Mouse (Mus musculus) E14TG2a.4 (cell line): Measurements from ENCODE around the gene Dpf3.

Source experiments
- H3K27me3 ChIP-seq: 2 replicates; pipeline ENCODE4 v1.6.1; 2014; ENCODE audit warnings: low read length, control low read depth; ENCODE audit not compliant: insufficient read depth
- H3K36me3 ChIP-seq: 2 replicates; pipeline ENCODE4 v1.6.1; 2014; ENCODE audit warnings: low read length, control low read depth; ENCODE audit not compliant: insufficient read depth
- H3K4me1 ChIP-seq: replicated peaks from 2 replicates; pipeline ENCODE4 v1.6.1; 2014; ENCODE audit warnings: low read depth, low read length, control low read depth
- H3K4me3 ChIP-seq: replicated peaks from 2 replicates; pipeline ENCODE4 v1.5.1; 2014; ENCODE audit warnings: mild to moderate bottlenecking, low read length
- H3K9me3 ChIP-seq: 2 replicates; pipeline ENCODE4 v1.6.1; 2014; ENCODE audit warnings: low read length, control low read depth
- CTCF ChIP-seq: conservative IDR thresholded peaks from 2 replicates; pipeline ENCODE4 v1.5.1; 2014; ENCODE audit warnings: low read length
- NANOG ChIP-seq: IDR thresholded peaks from 2 replicates; pipeline ENCODE4 v1.6.1; 2014; ENCODE audit warnings: borderline replicate concordance, low read length, mixed read lengths
- POU5F1 ChIP-seq: IDR thresholded peaks from 2 replicates; pipeline ENCODE4 v1.6.1; 2014; ENCODE audit warnings: low read length, borderline replicate concordance

The Dpf3 gene

DNA sequence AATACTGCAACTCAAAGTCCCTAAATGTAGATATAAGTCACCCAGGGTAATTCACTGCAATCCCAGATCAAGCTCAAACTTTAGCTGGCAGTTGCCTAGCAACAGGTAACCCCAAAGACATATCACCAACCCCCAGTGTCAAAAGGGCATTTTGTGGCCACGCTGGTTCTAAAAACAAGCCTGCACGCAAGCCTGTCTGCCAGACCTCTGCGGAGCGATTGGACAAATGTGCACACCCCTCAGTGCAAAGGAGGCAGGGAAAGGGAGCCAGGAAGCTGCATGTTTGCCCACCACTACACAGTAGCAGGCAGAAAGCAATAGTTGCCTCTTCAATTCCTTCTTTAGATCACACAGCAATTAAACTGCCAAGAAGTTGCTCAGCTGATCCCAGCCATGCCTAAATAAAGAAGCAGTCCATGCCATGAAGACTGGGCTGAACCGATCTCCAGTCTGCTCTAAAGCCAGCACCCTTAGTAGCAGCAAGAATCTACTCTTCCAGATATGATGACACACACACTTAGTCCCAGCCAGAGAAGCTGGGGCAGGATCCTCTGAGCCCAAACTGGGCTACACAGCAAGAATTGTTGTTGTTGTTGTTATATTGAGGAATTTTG, 13.4 kb downstream of the Dpf3 start:
- Histone ChIP-seq H3K36me3 (no peaks in the 10 kb centered on the region), H3K4me3 (no peak overlapping the region), H3K4me1 (no peaks in the 10 kb centered on the region), H3K27me3 (peaks cover 29% of the 10 kb centered on the region), H3K9me3 (no peaks in the 10 kb centered on the region)
- no peak for TF ChIP-seq NANOG
- TF ChIP-seq CTCF = no peak
- TF ChIP-seq POU5F1 = no peak

- Histone ChIP-seq H3K36me3 (no peaks in the 10 kb centered on the region), H3K9me3 (no peaks in the 10 kb centered on the region), H3K27me3 (peaks cover 24% of the 10 kb centered on the region), H3K4me1 (no peaks in the 10 kb centered on the region), H3K4me3 (no peak overlapping the region)
- no peak for TF ChIP-seq CTCF
- TF ChIP-seq POU5F1 = no peak
- TF ChIP-seq NANOG = no peak
Observed at GRCm38 (mm10) chr12:83471760-83472159, 15.8 kb downstream of the Dpf3 start.

DNA sequence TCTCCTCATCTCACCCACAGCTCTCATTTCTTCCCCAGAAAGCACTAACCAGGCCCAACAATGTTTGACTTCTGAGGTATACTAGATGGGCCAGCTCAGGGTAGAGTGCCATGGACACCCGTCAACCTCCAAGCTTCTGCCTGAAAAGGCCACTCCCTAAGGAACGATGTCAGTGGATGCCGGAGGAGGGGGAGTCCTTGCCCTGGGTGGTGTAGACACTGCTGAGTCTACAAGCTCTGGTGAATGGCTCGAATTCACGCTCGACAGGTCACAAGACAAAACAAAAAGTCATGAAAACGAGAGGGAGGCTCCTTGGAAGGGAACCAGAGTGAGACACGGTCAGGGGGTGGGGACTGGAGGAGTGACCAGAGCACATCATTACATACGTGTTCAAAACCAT, 17.4 kb downstream of the Dpf3 start:
- H3K36me3 ChIP-seq = no peaks in the 10 kb centered on the region
- TF ChIP-seq POU5F1 = no peak
- no peak for TF ChIP-seq CTCF
- no peak for TF ChIP-seq NANOG
- H3K4me3 ChIP-seq = no peak overlapping the region
- H3K4me1 ChIP-seq = no peaks in the 10 kb centered on the region
- peaks cover 38% of the 10 kb centered on the region for H3K27me3 ChIP-seq
- H3K9me3 ChIP-seq = no peaks in the 10 kb centered on the region

- TF ChIP-seq CTCF (no peak), NANOG (no peak), POU5F1 (no peak)
Observed at GRCm38 (mm10) chr12:83466508-83467430, 20.7 kb downstream of the Dpf3 start.

GRCm38 (mm10) chr12:83466053-83466452, 21.5 kb downstream of the Dpf3 start:
- no peaks in the 10 kb centered on the region for H3K36me3 ChIP-seq
- H3K4me3 ChIP-seq = no peak overlapping the region
- TF ChIP-seq POU5F1 (no peak), NANOG (no peak), CTCF (no peak)
- H3K9me3 ChIP-seq = no peaks in the 10 kb centered on the region
- H3K4me1 ChIP-seq = no peaks in the 10 kb centered on the region; the same call in 1 of the 2 replicates
- peaks cover 22% of the 10 kb centered on the region for H3K27me3 ChIP-seq

More at GRCm38 (mm10) chr12:83466508-83467430, 20.7 kb downstream of the Dpf3 start:
- no peak overlapping the region for H3K4me3 ChIP-seq
- H3K27me3 ChIP-seq = peaks cover 29% of the 10 kb centered on the region
- no peaks in the 10 kb centered on the region for H3K9me3 ChIP-seq
- no peaks in the 10 kb centered on the region; the same call in 1 of the 2 replicates for H3K4me1 ChIP-seq
- no peaks in the 10 kb centered on the region for H3K36me3 ChIP-seq

DNA sequence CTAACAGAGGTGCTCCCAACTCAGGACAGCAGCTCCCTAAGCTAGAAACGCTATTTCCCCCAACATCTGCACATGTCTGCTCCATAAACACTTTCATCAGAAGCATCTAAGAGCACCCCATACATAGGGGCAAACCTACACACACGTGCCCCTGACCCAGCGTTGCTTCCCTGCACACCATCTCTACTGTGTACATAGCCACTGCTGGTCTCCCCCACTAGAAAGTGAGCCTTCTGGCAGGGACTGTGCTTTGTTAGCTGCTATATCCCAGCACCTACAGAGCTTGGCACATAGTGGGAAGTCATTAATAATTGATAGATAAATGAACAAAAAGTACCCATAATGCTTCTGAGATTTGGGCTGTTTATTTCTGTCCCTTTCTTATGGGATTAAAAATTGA, 27.2 kb downstream of the Dpf3 start:
- H3K9me3 ChIP-seq = no peaks in the 10 kb centered on the region
- peaks cover 11% of the 10 kb centered on the region for H3K4me1 ChIP-seq
- no peak for TF ChIP-seq NANOG
- TF ChIP-seq CTCF = no peak
- no peak for TF ChIP-seq POU5F1
- H3K27me3 ChIP-seq = peaks cover 5% of the 10 kb centered on the region; the same call in 1 of the 2 replicates
- H3K4me3 ChIP-seq = no peak overlapping the region
- H3K36me3 ChIP-seq = no peaks in the 10 kb centered on the region

DNA sequence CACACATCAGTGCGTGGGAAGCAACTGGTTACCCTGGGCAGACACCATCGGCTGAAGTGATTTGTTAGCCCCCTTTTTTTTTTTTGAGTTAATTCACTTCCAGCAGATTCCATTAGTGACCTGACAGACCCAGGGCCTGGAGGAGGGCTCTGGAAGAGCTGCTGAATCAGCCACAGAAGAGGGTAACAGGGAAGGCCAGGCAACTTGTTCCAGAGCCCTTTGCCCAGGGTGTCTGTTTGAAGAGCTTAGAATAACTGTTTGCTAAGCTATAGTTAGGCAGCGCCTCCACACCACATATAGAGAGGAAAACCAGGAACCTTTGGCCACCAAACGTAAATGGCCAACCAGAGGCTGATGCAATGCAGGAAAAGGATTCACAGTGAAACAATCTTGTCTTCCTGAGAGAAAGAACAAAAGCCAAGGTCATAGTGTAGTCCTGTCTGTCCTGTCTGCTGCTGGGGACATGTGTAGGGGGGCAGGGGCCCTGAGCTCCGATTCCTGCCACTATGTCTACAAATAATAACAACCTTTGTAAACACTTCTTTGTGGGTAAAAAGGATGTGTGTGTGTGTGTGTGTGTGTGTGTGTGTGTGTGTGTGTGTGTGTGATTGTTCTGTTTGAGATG, 32.7 kb downstream of the Dpf3 start:
- Histone ChIP-seq H3K27me3 (peaks cover 17% of the 10 kb centered on the region; the same call in 1 of the 2 replicates), H3K4me1 (peaks cover 11% of the 10 kb centered on the region), H3K4me3 (no peak overlapping the region), H3K36me3 (no peaks in the 10 kb centered on the region), H3K9me3 (no peaks in the 10 kb centered on the region)
- TF ChIP-seq POU5F1 (no peak), CTCF (no peak), NANOG (no peak)

- Histone ChIP-seq H3K27me3 (peaks cover 29% of the 10 kb centered on the region), H3K36me3 (no peaks in the 10 kb centered on the region), H3K9me3 (no peaks in the 10 kb centered on the region), H3K4me1 (peaks cover 7% of the 10 kb centered on the region; the same call in 1 of the 2 replicates), H3K4me3 (no peak overlapping the region)
- TF ChIP-seq POU5F1 (no peak), NANOG (no peak), CTCF (no peak)
Observed at GRCm38 (mm10) chr12:83451850-83452249, 35.7 kb downstream of the Dpf3 start.
